Mouse (Mus musculus) forebrain, embryonic 13.5 days (tissue): Measurements from ENCODE around the gene Cdkn2d. TPM values are rescaled to one million over a fixed set of nuclear protein-coding genes. Genes with fewer than 3 reads are reported as not detected.

Experiments used
- polyA plus RNA-seq: library from polyadenylated mRNA; unstranded; fragments of >200 nt; fragmentation: Nextera tagmentation; extraction: Ambion mirVana; gene quantifications from 2 replicates; pipeline ENCODE4 v1.2.1, GENCODE M21; 2015

Gene Cdkn2d
- polyA plus RNA-seq, 1 experiment from 2014 or later, result 88.3 TPM

Other genes with a start within 250 kb of the Cdkn2d start
- 0.81 and 2.2 TPM in 2 replicates for gene Zglp1, start 224.3 kb downstream of the Cdkn2d start, polyA plus RNA-seq
- 0.78 and 1.2 TPM in 2 replicates for gene Gm49373, start 218.3 kb downstream of the Cdkn2d start, polyA plus RNA-seq
- gene Fdx1l, start 217.8 kb downstream of the Cdkn2d start, polyA plus RNA-seq, result 46.0 and 51.9 TPM in 2 replicates
- 1.5 and 2.1 TPM in 2 replicates for gene Gm38431, start 199.4 kb downstream of the Cdkn2d start, polyA plus RNA-seq
- gene Raver1, start 199.4 kb downstream of the Cdkn2d start, polyA plus RNA-seq, result 41.0 and 47.5 TPM in 2 replicates
- 9.1 and 11.3 TPM in 2 replicates for gene Tyk2, start 160.2 kb downstream of the Cdkn2d start, polyA plus RNA-seq
- 229 and 232 TPM in 2 replicates for gene Cdc37, start 141.4 kb downstream of the Cdkn2d start, polyA plus RNA-seq
- gene Pde4a, start 125.7 kb downstream of the Cdkn2d start, polyA plus RNA-seq, result 15.7 TPM in 2 replicates
- 55.7 and 60.0 TPM in 2 replicates for gene Keap1, start 52.0 kb downstream of the Cdkn2d start, polyA plus RNA-seq
- gene S1pr5, start 43.0 kb downstream of the Cdkn2d start, polyA plus RNA-seq, result 0.37 and 0.55 TPM in 2 replicates
- gene Atg4d, start 26.1 kb downstream of the Cdkn2d start, polyA plus RNA-seq, result 60.2 and 60.3 TPM in 2 replicates
- 15.4 and 20.1 TPM in 2 replicates for gene Kri1, start 3.4 kb downstream of the Cdkn2d start, polyA plus RNA-seq
- 0.39 and 0.52 TPM in 2 replicates for gene Ap1m2, start 20.9 kb upstream of the Cdkn2d start, polyA plus RNA-seq
- 63.6 and 68.3 TPM in 2 replicates for gene Slc44a2, start 29.3 kb upstream of the Cdkn2d start, polyA plus RNA-seq
- gene Ilf3, start 76.5 kb upstream of the Cdkn2d start, polyA plus RNA-seq, result 310 and 349 TPM in 2 replicates
- gene Qtrt1, start 120.4 kb upstream of the Cdkn2d start, polyA plus RNA-seq, result 46.9 and 55.9 TPM in 2 replicates
- gene Dnm2, start 133.5 kb upstream of the Cdkn2d start, polyA plus RNA-seq, result 71.8 and 72.4 TPM in 2 replicates
- gene Tmed1, start 218.8 kb upstream of the Cdkn2d start, polyA plus RNA-seq, result 59.2 and 69.3 TPM in 2 replicates
- gene AB124611, start 234.8 kb upstream of the Cdkn2d start, polyA plus RNA-seq, result 5.3 and 5.4 TPM in 2 replicates